Mouse (Mus musculus): ENCODE results near the gene Wiz.

Wiz gene

GRCm38 (mm10) chr17:32349037-32349732 is 40.1 kb downstream of the Wiz start:
- DNase-seq: no peak

GRCm38 (mm10) chr17:32348406-32348805 is 40.8 kb downstream of the Wiz start:
- no peak for DNase-seq

GRCm38 (mm10) chr17:32341102-32341501 is 48.1 kb downstream of the Wiz start:
- no peak for DNase-seq

- DNase-seq: no peak
Observed at GRCm38 (mm10) chr17:32340110-32340509, 49.1 kb downstream of the Wiz start.

- no peak for DNase-seq
Observed at GRCm38 (mm10) chr17:32335869-32336268, 53.4 kb downstream of the Wiz start.

- DNase-seq: no peak
Observed at GRCm38 (mm10) chr17:32334921-32335320, 54.3 kb downstream of the Wiz start.

GRCm38 (mm10) chr17:32333675-32334303 is 55.5 kb downstream of the Wiz start:
- no peak for DNase-seq

- DNase-seq: no peak
Observed at GRCm38 (mm10) chr17:32327501-32327900, 61.7 kb downstream of the Wiz start.

- no peak for DNase-seq
Observed at GRCm38 (mm10) chr17:32322809-32323208, 66.4 kb downstream of the Wiz start.

GRCm38 (mm10) chr17:32321836-32322235 is 67.4 kb downstream of the Wiz start:
- DNase-seq: no peak

- no peak for DNase-seq
Observed at GRCm38 (mm10) chr17:32321390-32321734, 67.9 kb downstream of the Wiz start.

GRCm38 (mm10) chr17:32320597-32321389 is 68.4 kb downstream of the Wiz start, which contains the start of gene Akap8:
TSS of gene Akap8 (minus strand) at chr17:32321238.
- peak; percentile 98 to 99 for DNase-seq

GRCm38 (mm10) chr17:32319950-32320349 is 69.3 kb downstream of the Wiz start:
- no peak for DNase-seq

- DNase-seq: no peak
Observed at GRCm38 (mm10) chr17:32317708-32318107, 71.5 kb downstream of the Wiz start.

GRCm38 (mm10) chr17:32317032-32317431 is 72.2 kb downstream of the Wiz start:
- no peak for DNase-seq

GRCm38 (mm10) chr17:32315560-32315959 is 73.7 kb downstream of the Wiz start:
- no peak for DNase-seq

- DNase-seq: no peak
Observed at GRCm38 (mm10) chr17:32313892-32314291, 75.3 kb downstream of the Wiz start.

- DNase-seq: no peak
Observed at GRCm38 (mm10) chr17:32312801-32313200, 76.4 kb downstream of the Wiz start.

- DNase-seq: no peak
Observed at GRCm38 (mm10) chr17:32307963-32308362, 81.3 kb downstream of the Wiz start.

All from thymus, adult 18-20 months (tissue).